Mouse (Mus musculus) ovary, postnatal 14 days (tissue): ENCODE results near the gene 1700019N19Rik.

Source experiments
- DNase-seq: peaks from one replicate; pipeline ENCODE4 v3.0.0; 2022; ENCODE audit warnings: low spot score

Gene 1700019N19Rik

GRCm38 (mm10) chr19:58794284-58794683, at the start of gene 1700019N19Rik:
Gene 1700019N19Rik (minus strand): TSS chr19:58794461.
- DNase-seq, result no peak

- DNase-seq, result no peak
These were observed 49.3 kb upstream of the 1700019N19Rik start for GRCm38 (mm10) chr19:58843606-58844005.

- no peak for DNase-seq
These were observed 46.5 kb upstream of the 1700019N19Rik start for GRCm38 (mm10) chr19:58840721-58841271.

- no peak for DNase-seq
These were observed 45.5 kb upstream of the 1700019N19Rik start for GRCm38 (mm10) chr19:58839806-58840205.

- no peak for DNase-seq
These were observed 45.1 kb upstream of the 1700019N19Rik start for GRCm38 (mm10) chr19:58839345-58839744.

- DNase-seq, result no peak
These were observed 44.4 kb upstream of the 1700019N19Rik start for GRCm38 (mm10) chr19:58838706-58839105.

GRCm38 (mm10) chr19:58833639-58834180, 39.4 kb upstream of the 1700019N19Rik start:
- DNase-seq, result no peak

GRCm38 (mm10) chr19:58832988-58833387, 38.7 kb upstream of the 1700019N19Rik start:
- no peak for DNase-seq

- DNase-seq, result no peak
These were observed 37.1 kb upstream of the 1700019N19Rik start for GRCm38 (mm10) chr19:58831280-58831922.

GRCm38 (mm10) chr19:58830182-58830581, 35.9 kb upstream of the 1700019N19Rik start:
- DNase-seq, result no peak

- no peak for DNase-seq
These were observed 35.3 kb upstream of the 1700019N19Rik start for GRCm38 (mm10) chr19:58829575-58829974.

GRCm38 (mm10) chr19:58827656-58828055, 33.4 kb upstream of the 1700019N19Rik start:
- no peak for DNase-seq

- no peak for DNase-seq
These were observed 30.1 kb upstream of the 1700019N19Rik start for GRCm38 (mm10) chr19:58824316-58824715.

- no peak for DNase-seq
These were observed 29.0 kb upstream of the 1700019N19Rik start for GRCm38 (mm10) chr19:58823301-58823700.

GRCm38 (mm10) chr19:58822454-58823200, 28.4 kb upstream of the 1700019N19Rik start:
- DNase-seq, result peak; percentile 22

- DNase-seq, result no peak
These were observed 24.5 kb upstream of the 1700019N19Rik start for GRCm38 (mm10) chr19:58818571-58819415.

GRCm38 (mm10) chr19:58817398-58817797, 23.1 kb upstream of the 1700019N19Rik start:
- DNase-seq, result no peak

GRCm38 (mm10) chr19:58816453-58817041, 22.3 kb upstream of the 1700019N19Rik start:
- DNase-seq, result no peak

GRCm38 (mm10) chr19:58815179-58815922, 21.1 kb upstream of the 1700019N19Rik start:
- no peak for DNase-seq

GRCm38 (mm10) chr19:58810536-58810935, 16.3 kb upstream of the 1700019N19Rik start:
- no peak for DNase-seq

GRCm38 (mm10) chr19:58808864-58809263, 14.6 kb upstream of the 1700019N19Rik start:
- DNase-seq, result no peak
